Comparison of ENCODE assay signal across 18 mouse cellular contexts in genomic region chr5:136002325-136002724, GRCm38 (mm10). TPM values are rescaled to one million over a fixed set of nuclear protein-coding genes. Genes with fewer than 3 reads are reported as not detected.
DNase-seq lines count a peak whose midpoint lies in the region; ATAC-seq and TF ChIP-seq lines count a peak whose summit lies in the region.
"Had no signal": no experiment of that assay in that cellular context is flagged by ENCODE, and none has a peak within 500 bp of the region (broad histone marks: within the 10 kb centered on the region; RNA-seq: fewer than 3 reads in every experiment).

No protein-coding gene starts in this region.

- TF ChIP-seq POLR2A in CH12.LX (IDR thresholded peaks at IDR 0.05; ENCODE audit: low read depth, low read length): no peak
- TF ChIP-seq POLR2A in limb, embryonic 14.5 days (IDR thresholded peaks at IDR 0.05; ENCODE audit: borderline replicate concordance, extremely low read depth, insufficient read depth, insufficient read length): no peak

- no peaks in the 10 kb centered on the region for H3K27me3 ChIP-seq in hindbrain, postnatal 0 days (ENCODE audit: insufficient read depth, low read length)
- H3K27me3 ChIP-seq in hindbrain, embryonic 14.5 days (ENCODE audit: control insufficient read depth, insufficient read depth, low read length): no peaks in the 10 kb centered on the region
- no peaks in the 10 kb centered on the region for H3K27me3 ChIP-seq in CH12.LX (replicated peaks)
- no peaks in the 10 kb centered on the region for H3K27me3 ChIP-seq in limb, embryonic 14.5 days (ENCODE audit: control insufficient read depth, insufficient read depth, low read length)
- H3K27me3 ChIP-seq: forebrain, embryonic 13.5 days; intestine, embryonic 15.5 days; megakaryocyte, embryonic 14.5 days had no signal

- dilution Hi-C loops in CH12.LX (cut with MboI; ENCODE audit: extremely low pct_ligation_motif_present, extremely low pct_unique_long_range_greater_than_20kb, low sequenced_read_pairs): no loop called here

- 77% methylated on average over 2 of the region's 2 CpGs for WGBS in hindbrain, postnatal 0 days
- 75% methylated on average over 2 of the region's 2 CpGs for WGBS in hindbrain, embryonic 14.5 days
- WGBS in limb, embryonic 14.5 days: 47% methylated on average over 2 of the region's 2 CpGs

- peaks cover 5% of the 10 kb centered on the region; the same call in 1 of the 2 replicates for H3K4me1 ChIP-seq in hindbrain, postnatal 0 days (ENCODE audit: insufficient read depth, low read length)
- H3K4me1 ChIP-seq in hindbrain, embryonic 14.5 days (replicated peaks; ENCODE audit: control insufficient read depth, insufficient read depth, low read length): no peaks in the 10 kb centered on the region
- H3K4me1 ChIP-seq in CH12.LX (ENCODE audit: control insufficient read depth in 1 of 2, insufficient read depth in 2 of 2): peaks cover 42 to 91% of the 10 kb centered on the region in 2 experiments
- peaks cover 8% of the 10 kb centered on the region; the same call in 1 of the 2 replicates for H3K4me1 ChIP-seq in limb, embryonic 14.5 days (ENCODE audit: control insufficient read depth, insufficient read depth, low read length)
- H3K4me1 ChIP-seq: intestine, embryonic 15.5 days had no signal

- no peaks in the 10 kb centered on the region for H3K9me3 ChIP-seq in hindbrain, postnatal 0 days (ENCODE audit: low read length)
- H3K9me3 ChIP-seq in hindbrain, embryonic 14.5 days (ENCODE audit: control insufficient read depth, low read length): no peaks in the 10 kb centered on the region
- peaks cover 4% of the 10 kb centered on the region for H3K9me3 ChIP-seq in CH12.LX (replicated peaks; ENCODE audit: low read length)
- H3K9me3 ChIP-seq in limb, embryonic 14.5 days (ENCODE audit: control insufficient read depth, low read length): no peaks in the 10 kb centered on the region
- H3K9me3 ChIP-seq: forebrain, embryonic 13.5 days; intestine, embryonic 15.5 days; megakaryocyte, embryonic 14.5 days had no signal

- TF ChIP-seq CTCF in hindbrain, postnatal 0 days (IDR thresholded peaks at IDR 0.05; ENCODE audit: low read depth): no peak
- TF ChIP-seq CTCF in CH12.LX (conservative IDR thresholded peaks at IDR 0.05 in 1 of 2, IDR thresholded peaks at IDR 0.05 in 1 of 2; ENCODE audit: low read depth in 2 of 2, low read length in 2 of 2): no peak

- H3K4me2 ChIP-seq in hindbrain, postnatal 0 days (ENCODE audit: low read depth, low read length): no peak overlapping the region
- no peak overlapping the region for H3K4me2 ChIP-seq in hindbrain, embryonic 14.5 days (replicated peaks)
- H3K4me2 ChIP-seq in CH12.LX (ENCODE audit: insufficient read depth, low read depth, poor library complexity, severe bottlenecking): peak overlapping the region; percentile 7
- no peak overlapping the region for H3K4me2 ChIP-seq in limb, embryonic 14.5 days (replicated peaks; ENCODE audit: low read depth, low read length, severe bottlenecking)
- H3K4me2 ChIP-seq: forebrain, embryonic 13.5 days; intestine, embryonic 15.5 days had no signal

- H3K9ac ChIP-seq in hindbrain, postnatal 0 days (replicated peaks; ENCODE audit: low read length): no peak overlapping the region
- no peak overlapping the region for H3K9ac ChIP-seq in hindbrain, embryonic 14.5 days
- H3K9ac ChIP-seq in CH12.LX (ENCODE audit: insufficient read depth, low read depth): no peak overlapping the region
- no peak overlapping the region for H3K9ac ChIP-seq in limb, embryonic 14.5 days (ENCODE audit: low read depth, low read length, severe bottlenecking)
- H3K9ac ChIP-seq: intestine, embryonic 15.5 days had no signal

- H3K36me3 ChIP-seq in hindbrain, postnatal 0 days (ENCODE audit: insufficient read depth, low read length): peaks cover 7% of the 10 kb centered on the region; the same call in 1 of the 2 replicates
- peaks cover 30% of the 10 kb centered on the region for H3K36me3 ChIP-seq in hindbrain, embryonic 14.5 days (replicated peaks; ENCODE audit: control insufficient read depth, insufficient read depth)
- peaks cover 18 to 50% of the 10 kb centered on the region in 2 experiments for H3K36me3 ChIP-seq in CH12.LX (replicated peaks in 1 of 2; ENCODE audit: control insufficient read depth in 1 of 2, insufficient read depth in 1 of 2, low read length in 1 of 2)
- peaks cover 37% of the 10 kb centered on the region for H3K36me3 ChIP-seq in limb, embryonic 14.5 days (ENCODE audit: control insufficient read depth, insufficient read depth, low read length)

- no peak for ATAC-seq in hindbrain, postnatal 0 days
- ATAC-seq in hindbrain, embryonic 14.5 days (ENCODE audit: low FRiP score): no peak
- ATAC-seq in limb, embryonic 14.5 days (ENCODE audit: low FRiP score, low read depth): no peak
- ATAC-seq in erythroid progenitor cell, adult 5-6 weeks (replicated peaks; ENCODE audit: low FRiP score, poor library complexity, severe bottlenecking): no peak
- ATAC-seq: forebrain, embryonic 13.5 days; intestine, embryonic 15.5 days had no signal

- peaks cover 14% of the 10 kb centered on the region for H3K79me2 ChIP-seq in CH12.LX (replicated peaks; ENCODE audit: control insufficient read depth, extremely low read depth, insufficient read depth, poor library complexity, severe bottlenecking)

- H3K4me3 ChIP-seq in hindbrain, postnatal 0 days (ENCODE audit: low read length): no peak overlapping the region
- no peak overlapping the region for H3K4me3 ChIP-seq in hindbrain, embryonic 14.5 days (replicated peaks; ENCODE audit: low read length)
- no peak overlapping the region for H3K4me3 ChIP-seq in CH12.LX (replicated peaks in 1 of 3; ENCODE audit: low read depth in 2 of 3, low read length in 2 of 3, poor library complexity in 1 of 3)
- H3K4me3 ChIP-seq in limb, embryonic 14.5 days (replicated peaks; ENCODE audit: low read length): no peak overlapping the region
- H3K4me3 ChIP-seq: forebrain, embryonic 13.5 days; intestine, embryonic 15.5 days; layer of hippocampus, adult 2 months; megakaryocyte, embryonic 14.5 days had no signal

- H3K27ac ChIP-seq in hindbrain, postnatal 0 days: 0 out of 2 replicates have a peak overlapping the region, but pooled peaks have one; percentile 4
- no peak overlapping the region for H3K27ac ChIP-seq in hindbrain, embryonic 14.5 days
- H3K27ac ChIP-seq in CH12.LX (ENCODE audit: insufficient read depth, low read depth): peak overlapping the region; percentile 84
- no peak overlapping the region for H3K27ac ChIP-seq in limb, embryonic 14.5 days (replicated peaks; ENCODE audit: low read depth, low read length)
- H3K27ac ChIP-seq: forebrain, embryonic 13.5 days; intestine, embryonic 15.5 days; layer of hippocampus, adult 2 months had no signal

- TF ChIP-seq RAD21 in CH12.LX (IDR thresholded peaks at IDR 0.05; ENCODE audit: low read depth, low read length): no peak

- in situ Hi-C loops in CH12.LX (cut with MboI; ENCODE audit: low pct_ligation_motif_present, low pct_unique_long_range_greater_than_20kb, low sequenced_read_pairs): no loop called here

- TF ChIP-seq EP300 in CH12.LX (IDR thresholded peaks at IDR 0.05; ENCODE audit: low read length): no peak

- peak; percentile 5 for DNase-seq in embryo, embryonic 10.5 days (ENCODE audit: low spot score)
- DNase-seq in embryo, embryonic 9.5 days (ENCODE audit: extremely low spot score): no peak
- no peak for DNase-seq in hindbrain, postnatal 0 days (ENCODE audit: low spot score)
- no peak for DNase-seq in hindbrain, embryonic 14.5 days (ENCODE audit: low spot score)
- no peak for DNase-seq in CH12.LX (ENCODE audit: extremely low read depth)
- peak; percentile 19 for DNase-seq in limb, embryonic 14.5 days (ENCODE audit: low spot score)
- no peak for DNase-seq in B cell, adult 2 months
- DNase-seq: gastrocnemius, postnatal 14 days had no signal

RNA-seq across cellular contexts. Expression of gene Dtx2, which starts 7.7 kb away (rescaled TPM):
- 23.5 and 28.6 TPM in 2 replicates for total RNA-seq in hindbrain, postnatal 0 days (2014; rRNA removed)
- polyA plus RNA-seq in hindbrain, postnatal 0 days (2015; fragmentation: Nextera tagmentation; extraction: Ambion mirVana): 17.4 and 17.9 TPM in 2 replicates
- 23.1 and 24.2 TPM in 2 replicates for polyA plus RNA-seq in hindbrain, embryonic 14.5 days (2014; fragmentation: Nextera tagmentation; extraction: Ambion mirVana)
- total RNA-seq in CH12.LX (2012; rRNA removed) (20.4 and 22.0 TPM in 2 replicates), CH12.LX (2014; rRNA removed) (14.0 and 16.0 TPM in 2 replicates)
- polyA plus RNA-seq in CH12.LX (2012; ENCODE audit: insufficient read length, low read depth): 35.1 and 43.7 TPM in 2 replicates
- polyA plus RNA-seq in limb, embryonic 14.5 days (2012; rRNA removed): 28.5 and 38.2 TPM in 2 replicates
- polyA plus RNA-seq in limb, embryonic 14.5 days (2014; fragmentation: Nextera tagmentation; extraction: Ambion mirVana): 29.5 TPM in 2 replicates
- 1.8 and 3.8 TPM in 2 replicates for total RNA-seq in erythroid progenitor cell, adult 5-6 weeks (2015; ENCODE audit: low replicate concordance)
- 0.13 and 2.3 TPM in 2 replicates for total RNA-seq in erythroid progenitor cell, adult 5-6 weeks (2017; ENCODE audit: low replicate concordance)

RNA-seq across cellular contexts. Expression of gene Zp3, which starts 22.4 kb away (rescaled TPM):
- 0.10 TPM in 1 of 2 replicates, not detected in the other for total RNA-seq in hindbrain, postnatal 0 days (2014; rRNA removed)
- 0.18 and 0.39 TPM in 2 replicates for polyA plus RNA-seq in hindbrain, postnatal 0 days (2015; fragmentation: Nextera tagmentation; extraction: Ambion mirVana)
- not detected in 2 replicates for polyA plus RNA-seq in hindbrain, embryonic 14.5 days (2014; fragmentation: Nextera tagmentation; extraction: Ambion mirVana)
- total RNA-seq in CH12.LX (2012; rRNA removed) (0.13 TPM in 1 of 2 replicates, not detected in the other), CH12.LX (2014; rRNA removed) (not detected in 2 replicates)
- polyA plus RNA-seq in CH12.LX (2012; ENCODE audit: insufficient read length, low read depth): not detected in 2 replicates
- 0.32 and 0.38 TPM in 2 replicates for polyA plus RNA-seq in limb, embryonic 14.5 days (2012; rRNA removed)
- 0.37 and 0.40 TPM in 2 replicates for polyA plus RNA-seq in limb, embryonic 14.5 days (2014; fragmentation: Nextera tagmentation; extraction: Ambion mirVana)
- total RNA-seq in erythroid progenitor cell, adult 5-6 weeks (2015; ENCODE audit: low replicate concordance): not detected in 2 replicates
- not detected in 2 replicates for total RNA-seq in erythroid progenitor cell, adult 5-6 weeks (2017; ENCODE audit: low replicate concordance)
- total RNA-seq: adrenal gland, adult 18-20 months; common myeloid progenitor, adult 5-6 weeks; gastrocnemius, postnatal 14 days; layer of hippocampus, adult 2 months; left cerebral cortex, postnatal 14 days had no signal
- polyA plus RNA-seq: forebrain, embryonic 13.5 days; neural tube, embryonic 11.5 days; spleen, adult 2 months had no signal

RNA-seq across cellular contexts. Expression of gene Ssc4d, which starts 28.0 kb away (rescaled TPM):
- total RNA-seq in hindbrain, postnatal 0 days (2014; rRNA removed): 6.5 and 18.9 TPM in 2 replicates
- polyA plus RNA-seq in hindbrain, postnatal 0 days (2015; fragmentation: Nextera tagmentation; extraction: Ambion mirVana): 3.6 and 3.8 TPM in 2 replicates
- 1.5 TPM in 2 replicates for polyA plus RNA-seq in hindbrain, embryonic 14.5 days (2014; fragmentation: Nextera tagmentation; extraction: Ambion mirVana)
- total RNA-seq in CH12.LX (2012; rRNA removed): 1.7 and 2.0 TPM in 2 replicates
- total RNA-seq in CH12.LX (2014; rRNA removed): 1.8 and 2.9 TPM in 2 replicates
- 1.8 and 1.9 TPM in 2 replicates for polyA plus RNA-seq in CH12.LX (2012; ENCODE audit: insufficient read length, low read depth)
- polyA plus RNA-seq in limb, embryonic 14.5 days (2012; rRNA removed): 6.6 and 7.2 TPM in 2 replicates
- polyA plus RNA-seq in limb, embryonic 14.5 days (2014; fragmentation: Nextera tagmentation; extraction: Ambion mirVana): 2.6 and 3.2 TPM in 2 replicates
- total RNA-seq in erythroid progenitor cell, adult 5-6 weeks (2015; ENCODE audit: low replicate concordance): not detected in 2 replicates
- not detected in 2 replicates for total RNA-seq in erythroid progenitor cell, adult 5-6 weeks (2017; ENCODE audit: low replicate concordance)

RNA-seq across cellular contexts. Expression of gene Upk3b, which starts 36.0 kb away (rescaled TPM):
- not detected in 2 replicates for total RNA-seq in hindbrain, postnatal 0 days (2014; rRNA removed)
- not detected in 2 replicates for polyA plus RNA-seq in hindbrain, postnatal 0 days (2015; fragmentation: Nextera tagmentation; extraction: Ambion mirVana)
- polyA plus RNA-seq in hindbrain, embryonic 14.5 days (2014; fragmentation: Nextera tagmentation; extraction: Ambion mirVana): not detected in 2 replicates
- total RNA-seq in CH12.LX (2012; rRNA removed) (not detected in 2 replicates), CH12.LX (2014; rRNA removed) (not detected in 2 replicates)
- 0.09 TPM in 1 of 2 replicates, not detected in the other for polyA plus RNA-seq in CH12.LX (2012; ENCODE audit: insufficient read length, low read depth)
- polyA plus RNA-seq in limb, embryonic 14.5 days (2012; rRNA removed): 0.15 and 1.1 TPM in 2 replicates
- polyA plus RNA-seq in limb, embryonic 14.5 days (2014; fragmentation: Nextera tagmentation; extraction: Ambion mirVana): 0.28 and 0.74 TPM in 2 replicates
- not detected in 2 replicates for total RNA-seq in erythroid progenitor cell, adult 5-6 weeks (2015; ENCODE audit: low replicate concordance)
- total RNA-seq in erythroid progenitor cell, adult 5-6 weeks (2017; ENCODE audit: low replicate concordance): not detected in 2 replicates
- total RNA-seq: common myeloid progenitor, adult 5-6 weeks; gastrocnemius, postnatal 14 days; layer of hippocampus, adult 2 months; left cerebral cortex, postnatal 14 days had no signal
- polyA plus RNA-seq: forebrain, embryonic 13.5 days had no signal

RNA-seq across cellular contexts. Expression of gene Upk3bl, which starts 52.0 kb away (rescaled TPM):
- not detected in 2 replicates for total RNA-seq in hindbrain, postnatal 0 days (2014; rRNA removed)
- 0.14 TPM in 1 of 2 replicates, not detected in the other for polyA plus RNA-seq in hindbrain, postnatal 0 days (2015; fragmentation: Nextera tagmentation; extraction: Ambion mirVana)
- not detected in 2 replicates for polyA plus RNA-seq in hindbrain, embryonic 14.5 days (2014; fragmentation: Nextera tagmentation; extraction: Ambion mirVana)
- total RNA-seq in CH12.LX (2012; rRNA removed): not detected in 2 replicates
- not detected in 2 replicates for total RNA-seq in CH12.LX (2014; rRNA removed)
- not detected in 2 replicates for polyA plus RNA-seq in CH12.LX (2012; ENCODE audit: insufficient read length, low read depth)
- 3.0 and 7.5 TPM in 2 replicates for polyA plus RNA-seq in limb, embryonic 14.5 days (2012; rRNA removed)
- 11.5 and 14.1 TPM in 2 replicates for polyA plus RNA-seq in limb, embryonic 14.5 days (2014; fragmentation: Nextera tagmentation; extraction: Ambion mirVana)
- not detected in 2 replicates for total RNA-seq in erythroid progenitor cell, adult 5-6 weeks (2015; ENCODE audit: low replicate concordance)
- total RNA-seq in erythroid progenitor cell, adult 5-6 weeks (2017; ENCODE audit: low replicate concordance): not detected in 2 replicates
- total RNA-seq: adrenal gland, adult 18-20 months; common myeloid progenitor, adult 5-6 weeks; layer of hippocampus, adult 2 months; left cerebral cortex, postnatal 14 days had no signal
- polyA plus RNA-seq: forebrain, embryonic 13.5 days; spleen, adult 2 months had no signal

Comparison
In these comparisons a context has a peak if more than half of its experiments do, and no peak if none do; other contexts are left out.
1. DNase-seq: peak in embryo, embryonic 10.5 days (single experiment) and limb, embryonic 14.5 days (single experiment); none in embryo, embryonic 9.5 days (single experiment), hindbrain, postnatal 0 days (single experiment), hindbrain, embryonic 14.5 days (single experiment), CH12.LX (single experiment) and B cell, adult 2 months (0 of 2).
2. H3K27ac ChIP-seq: peak in hindbrain, postnatal 0 days (single experiment) and CH12.LX (single experiment); none in hindbrain, embryonic 14.5 days (single experiment) and limb, embryonic 14.5 days (single experiment).